Mouse (Mus musculus): ENCODE measurements around the gene Gm6899. TPM values are rescaled to one million over a fixed set of nuclear protein-coding genes. Genes with fewer than 3 reads are reported as not detected.
A peak's percentile ranks its signal among the peaks of the same experiment; 100 is the strongest.

Gm6899 gene
- not detected in 2 replicates for polyA plus RNA-seq (2015; fragmentation: Nextera tagmentation; extraction: Ambion mirVana)

GRCm38 (mm10) chr11:26593061-26594059, at the start of gene Gm6899, which contains the start of gene Vrk2:
Gm6899 (plus strand) TSS chr11:26593241.
Vrk2 (minus strand) TSS chr11:26593999.
- Histone ChIP-seq H3K36me3 (no peaks in the 10 kb centered on the region), H3K4me3 (peak within 1 kb of the TSS; percentile 76), H3K4me1 (peaks cover 9% of the 10 kb centered on the region), H3K9ac (peak within 1 kb of the TSS; percentile 86), H3K4me2 (peak within 1 kb of the TSS; percentile 67), H3K27me3 (no peaks in the 10 kb centered on the region), H3K27ac (peak within 1 kb of the TSS; percentile 88), H3K9me3 (no peaks in the 10 kb centered on the region)
- WGBS, result under 1% methylated on average over 60 of the region's 60 CpGs
- ATAC-seq (ENCODE audit: insufficient number of reproducible peaks, insufficient read depth, low FRiP score, low TSS enrichment, low read depth), result peak; percentile 99

GRCm38 (mm10) chr11:26551551-26551950, 41.5 kb upstream of the Gm6899 start:
- no peaks in the 10 kb centered on the region for H3K4me1 ChIP-seq
- H3K27ac ChIP-seq, result no peak overlapping the region
- no peaks in the 10 kb centered on the region for H3K27me3 ChIP-seq
- 92% methylated on average over 3 of the region's 3 CpGs for WGBS
- no peaks in the 10 kb centered on the region for H3K9me3 ChIP-seq
- no peaks in the 10 kb centered on the region for H3K36me3 ChIP-seq
- no peak overlapping the region for H3K9ac ChIP-seq
- no peak for ATAC-seq (ENCODE audit: insufficient number of reproducible peaks, insufficient read depth, low FRiP score, low TSS enrichment, low read depth)
- no peak overlapping the region for H3K4me2 ChIP-seq
- H3K4me3 ChIP-seq, result no peak overlapping the region

- Histone ChIP-seq H3K9me3 (no peaks in the 10 kb centered on the region), H3K36me3 (no peaks in the 10 kb centered on the region), H3K4me1 (no peaks in the 10 kb centered on the region), H3K4me3 (no peak overlapping the region), H3K27ac (no peak overlapping the region), H3K27me3 (no peaks in the 10 kb centered on the region), H3K9ac (no peak overlapping the region), H3K4me2 (no peak overlapping the region)
- 79% methylated on average over 17 of the region's 17 CpGs for WGBS
- no peak for ATAC-seq (ENCODE audit: insufficient number of reproducible peaks, insufficient read depth, low FRiP score, low TSS enrichment, low read depth)
Measured at GRCm38 (mm10) chr11:26585409-26586366, 7.4 kb upstream of the Gm6899 start.

GRCm38 (mm10) chr11:26586367-26587183, 6.5 kb upstream of the Gm6899 start:
- 81% methylated on average over 6 of the region's 6 CpGs for WGBS
- no peak overlapping the region for H3K9ac ChIP-seq
- no peaks in the 10 kb centered on the region for H3K4me1 ChIP-seq
- H3K36me3 ChIP-seq, result no peaks in the 10 kb centered on the region
- no peaks in the 10 kb centered on the region for H3K9me3 ChIP-seq
- peak overlapping the region; percentile 11; the same call in 1 of the 2 replicates for H3K27ac ChIP-seq
- ATAC-seq (ENCODE audit: insufficient number of reproducible peaks, insufficient read depth, low FRiP score, low TSS enrichment, low read depth), result no peak
- H3K27me3 ChIP-seq, result no peaks in the 10 kb centered on the region
- H3K4me3 ChIP-seq, result no peak overlapping the region
- no peak overlapping the region for H3K4me2 ChIP-seq

- Histone ChIP-seq H3K4me1 (no peaks in the 10 kb centered on the region), H3K27ac (no peak overlapping the region), H3K27me3 (no peaks in the 10 kb centered on the region), H3K4me2 (no peak overlapping the region), H3K4me3 (no peak overlapping the region), H3K36me3 (no peaks in the 10 kb centered on the region), H3K9ac (no peak overlapping the region), H3K9me3 (no peaks in the 10 kb centered on the region)
- WGBS, result 89% methylated on average over 1 of the region's 1 CpGs
- no peak for ATAC-seq (ENCODE audit: insufficient number of reproducible peaks, insufficient read depth, low FRiP score, low TSS enrichment, low read depth)
Measured at GRCm38 (mm10) chr11:26587184-26587524, 5.9 kb upstream of the Gm6899 start.

- Histone ChIP-seq H3K9ac (peak overlapping the region; percentile 86), H3K36me3 (no peaks in the 10 kb centered on the region), H3K4me1 (peaks cover 9% of the 10 kb centered on the region), H3K27ac (peak overlapping the region; percentile 88), H3K9me3 (no peaks in the 10 kb centered on the region), H3K4me3 (peak overlapping the region; percentile 76), H3K4me2 (peak overlapping the region; percentile 67), H3K27me3 (no peaks in the 10 kb centered on the region)
- ATAC-seq (ENCODE audit: insufficient number of reproducible peaks, insufficient read depth, low FRiP score, low TSS enrichment, low read depth), result no peak
- WGBS, result 29% methylated on average over 6 of the region's 6 CpGs
Measured at GRCm38 (mm10) chr11:26592395-26593053, 517 bp upstream of the Gm6899 start.

GRCm38 (mm10) chr11:26594487-26594886, 1.4 kb downstream of the Gm6899 start:
- Histone ChIP-seq H3K27ac (no peak overlapping the region), H3K4me3 (no peak overlapping the region), H3K36me3 (no peaks in the 10 kb centered on the region), H3K9ac (no peak overlapping the region), H3K27me3 (no peaks in the 10 kb centered on the region), H3K4me1 (peaks cover 9% of the 10 kb centered on the region), H3K9me3 (no peaks in the 10 kb centered on the region), H3K4me2 (no peak overlapping the region)
- no peak for ATAC-seq (ENCODE audit: insufficient number of reproducible peaks, insufficient read depth, low FRiP score, low TSS enrichment, low read depth)
- 89% methylated on average over 1 of the region's 1 CpGs for WGBS

- H3K36me3 ChIP-seq, result no peaks in the 10 kb centered on the region
- 91% methylated on average over 1 of the region's 1 CpGs for WGBS
Measured at GRCm38 (mm10) chr11:26596186-26596585, 3.1 kb downstream of the Gm6899 start.

GRCm38 (mm10) chr11:26597145-26597544, 4.1 kb downstream of the Gm6899 start:
- no peaks in the 10 kb centered on the region for H3K9me3 ChIP-seq
- 69% methylated on average over 6 of the region's 6 CpGs for WGBS
- H3K9ac ChIP-seq, result no peak overlapping the region
- H3K27ac ChIP-seq, result no peak overlapping the region
- ATAC-seq (ENCODE audit: insufficient number of reproducible peaks, insufficient read depth, low FRiP score, low TSS enrichment, low read depth), result no peak
- no peak overlapping the region for H3K4me2 ChIP-seq
- H3K36me3 ChIP-seq, result no peaks in the 10 kb centered on the region
- no peak overlapping the region for H3K4me3 ChIP-seq
- peaks cover 9% of the 10 kb centered on the region for H3K4me1 ChIP-seq
- H3K27me3 ChIP-seq, result no peaks in the 10 kb centered on the region

More at GRCm38 (mm10) chr11:26596186-26596585, 3.1 kb downstream of the Gm6899 start:
- Histone ChIP-seq H3K27ac (no peak overlapping the region), H3K4me3 (no peak overlapping the region), H3K9ac (no peak overlapping the region), H3K4me2 (no peak overlapping the region), H3K4me1 (peaks cover 9% of the 10 kb centered on the region), H3K27me3 (no peaks in the 10 kb centered on the region), H3K9me3 (no peaks in the 10 kb centered on the region)
- ATAC-seq (ENCODE audit: insufficient number of reproducible peaks, insufficient read depth, low FRiP score, low TSS enrichment, low read depth), result no peak

GRCm38 (mm10) chr11:26597761-26598160, 4.7 kb downstream of the Gm6899 start:
- Histone ChIP-seq H3K9ac (no peak overlapping the region), H3K27ac (no peak overlapping the region), H3K9me3 (no peaks in the 10 kb centered on the region), H3K27me3 (no peaks in the 10 kb centered on the region), H3K36me3 (no peaks in the 10 kb centered on the region), H3K4me2 (no peak overlapping the region), H3K4me3 (no peak overlapping the region), H3K4me1 (peaks cover 3% of the 10 kb centered on the region; the same call in 1 of the 2 replicates)
- WGBS, result 77% methylated on average over 6 of the region's 6 CpGs
- no peak for ATAC-seq (ENCODE audit: insufficient number of reproducible peaks, insufficient read depth, low FRiP score, low TSS enrichment, low read depth)

All from embryonic facial prominence, embryonic 13.5 days (tissue).